Mouse (Mus musculus) CH12.LX (cell line): ENCODE data around the gene Fam171a1.

Experiments
- CTCF ChIP-seq, 2 experiments: IDR thresholded peaks in 1 of 2; conservative IDR thresholded peaks in 1 of 2; 2 replicates each; pipeline ENCODE4 v1.5.1; 2011 to 2012; ENCODE audit warnings: low read depth in 2 of 2, low read length in 2 of 2, improper control_type of control experiment in 1 of 2, inconsistent platforms in 1 of 2, mild to moderate bottlenecking in 1 of 2, moderate library complexity in 1 of 2
- IRF4 ChIP-seq: IDR thresholded peaks from 2 replicates; pipeline ENCODE4 v1.6.1; 2014; ENCODE audit warnings: low read depth, mild to moderate bottlenecking, inconsistent platforms, low read length, improper control_type of control experiment
- POLR2A ChIP-seq: IDR thresholded peaks from 2 replicates; pipeline ENCODE4 v1.6.1; 2011; ENCODE audit warnings: low read depth, mild to moderate bottlenecking, improper control_type of control experiment, low read length
- POLR2AphosphoS2 ChIP-seq: IDR thresholded peaks from 2 replicates; pipeline ENCODE4 v1.6.1; 2011; ENCODE audit warnings: low read depth, low read length, improper control_type of control experiment
- RCOR1 ChIP-seq: conservative IDR thresholded peaks from 2 replicates; pipeline ENCODE4 v1.6.1; 2012; ENCODE audit warnings: low read depth, mild to moderate bottlenecking, inconsistent platforms, low read length, improper control_type of control experiment
- TBP ChIP-seq: conservative IDR thresholded peaks from 2 replicates; pipeline ENCODE4 v1.6.1; 2011; ENCODE audit warnings: low read depth, low read length, improper control_type of control experiment

DNA sequence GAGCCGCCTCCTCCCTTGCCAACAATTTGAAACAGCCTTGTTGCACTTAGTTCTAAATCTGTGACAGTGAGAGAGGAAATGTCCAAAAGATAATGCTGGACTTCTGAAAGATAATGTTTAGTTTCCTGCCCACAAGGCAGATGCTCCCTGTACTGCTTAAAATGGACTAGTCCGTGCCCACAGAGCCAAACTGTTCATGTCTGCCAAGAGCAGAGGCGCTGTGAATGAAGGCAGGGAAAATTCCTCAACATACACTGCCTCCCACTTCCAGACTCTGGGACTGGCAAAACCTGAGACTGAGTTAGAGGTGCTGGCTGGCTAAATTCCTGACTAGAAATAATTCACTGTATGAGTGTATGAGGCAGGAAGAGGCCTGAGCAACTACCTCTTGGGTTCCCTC is 58.6 kb downstream of the Fam171a1 start:
- TF ChIP-seq CTCF (conservative IDR thresholded peaks at IDR 0.05 in 1 of 2, IDR thresholded peaks at IDR 0.05 in 1 of 2; ENCODE audit: low read depth in 2 of 2, low read length in 2 of 2): no peak
- TF ChIP-seq TBP: no peak
- no peak for TF ChIP-seq RCOR1
- TF ChIP-seq POLR2A: no peak
- TF ChIP-seq IRF4: no peak
- no peak for TF ChIP-seq POLR2AphosphoS2
